Comparison of ENCODE assay signal across 16 mouse cellular contexts in the genomic region with DNA sequence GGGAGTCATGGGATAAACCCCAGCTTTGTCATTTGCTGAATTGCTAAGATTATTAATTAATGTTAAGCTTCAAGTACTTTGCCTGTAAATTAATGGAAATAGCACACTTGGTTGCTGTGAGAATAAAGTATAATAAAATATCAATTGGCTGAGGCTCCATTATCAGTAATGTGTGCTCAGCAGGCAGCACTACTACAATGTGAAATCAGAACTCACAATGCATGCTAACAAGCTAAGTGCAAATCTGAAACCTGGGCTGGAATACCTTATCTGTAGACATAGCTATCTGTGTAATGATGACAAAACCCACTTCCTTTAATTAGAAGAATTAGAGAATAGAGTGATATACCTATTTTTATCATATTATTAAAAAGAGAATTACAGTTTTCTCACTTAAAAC.
"Had no signal": no experiment of that assay in that cellular context is flagged by ENCODE, and none has a peak within 500 bp of the region (broad histone marks: within the 10 kb centered on the region; RNA-seq: fewer than 3 reads in every experiment).

No protein-coding gene starts in this region.

- H3K36me3 ChIP-seq: kidney, embryonic 15.5 days; liver, embryonic 13.5 days; midbrain, embryonic 12.5 days; stomach, embryonic 15.5 days had no signal

- DNase-seq: kidney, adult 2 months; kidney, postnatal 10 days; kidney, postnatal 36 days; layer of hippocampus, postnatal 36 days; liver, embryonic 13.5 days; lung, adult 2 months; lung, postnatal 14 days; lung, postnatal 4 days; retina, postnatal 1 day; right cerebral cortex, postnatal 25 days; spleen, adult 18-20 months; thymus, postnatal 25 days had no signal

- H3K27me3 ChIP-seq: kidney, embryonic 15.5 days; liver, embryonic 13.5 days; midbrain, embryonic 12.5 days; stomach, embryonic 15.5 days had no signal

- H3K4me1 ChIP-seq: kidney, embryonic 15.5 days; liver, embryonic 13.5 days; midbrain, embryonic 12.5 days; stomach, embryonic 15.5 days had no signal

- H3K27ac ChIP-seq: kidney, embryonic 15.5 days; left cerebral cortex, adult 2 months; liver, embryonic 13.5 days; midbrain, embryonic 12.5 days; stomach, embryonic 15.5 days had no signal

- H3K4me3 ChIP-seq: kidney, embryonic 15.5 days; left cerebral cortex, adult 2 months; liver, embryonic 13.5 days; midbrain, embryonic 12.5 days; stomach, embryonic 15.5 days had no signal

- H3K9ac ChIP-seq: kidney, embryonic 15.5 days; liver, embryonic 13.5 days; midbrain, embryonic 12.5 days; stomach, embryonic 15.5 days had no signal

- H3K4me2 ChIP-seq: kidney, embryonic 15.5 days; liver, embryonic 13.5 days; midbrain, embryonic 12.5 days; stomach, embryonic 15.5 days had no signal

- H3K9me3 ChIP-seq: kidney, embryonic 15.5 days; liver, embryonic 13.5 days; midbrain, embryonic 12.5 days; stomach, embryonic 15.5 days had no signal
